In the genomic region with DNA sequence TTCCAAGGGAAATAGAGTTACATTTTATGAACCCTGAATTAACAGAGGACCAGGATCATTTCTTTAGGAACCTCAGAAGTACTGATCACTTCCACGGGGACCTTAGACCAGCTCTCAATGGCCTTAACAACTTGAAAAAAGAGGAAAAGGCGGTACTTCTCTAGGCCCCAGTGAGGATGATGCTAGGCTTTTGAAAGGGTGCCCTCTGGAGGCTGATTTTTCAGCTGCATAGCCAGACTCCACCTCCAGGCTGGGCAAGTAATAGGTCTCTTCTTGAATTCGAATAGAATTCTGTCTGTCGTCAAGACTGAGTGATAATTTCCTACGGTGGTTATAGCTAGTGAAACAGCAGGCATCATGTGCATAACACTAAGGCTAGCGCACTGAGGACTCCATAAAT, we compare ENCODE assay signal across 8 mouse cellular contexts.
DNase-seq lines count a peak whose midpoint lies in the region; ATAC-seq and TF ChIP-seq lines count a peak whose summit lies in the region.

No protein-coding gene starts in this region.

- no peaks in the 10 kb centered on the region for H3K27me3 ChIP-seq in heart, postnatal 0 days (ENCODE audit: control insufficient read depth, insufficient read depth, low read length)

- TF ChIP-seq CTCF in heart, postnatal 0 days (IDR thresholded peaks at IDR 0.05; ENCODE audit: low read depth), result peak; percentile 68
- TF ChIP-seq CTCF in lung, adult 2 months (IDR thresholded peaks at IDR 0.05; ENCODE audit: insufficient read depth, low read length), result peak; percentile 61

- no peak overlapping the region for H3K27ac ChIP-seq in heart, postnatal 0 days (ENCODE audit: low read depth)

- 26% methylated on average over 6 of the region's 6 CpGs for WGBS in heart, postnatal 0 days
- 25% methylated on average over 6 of the region's 6 CpGs for WGBS in lung, adult 2 months

- peak; percentile 10 to 39 for DNase-seq in CD8-positive naive resting alpha-beta T cell, adult 2 months (ENCODE audit: low read depth in 2 of 2, low spot score in 2 of 2)
- peak; percentile 42 for DNase-seq in adrenal gland, adult 2 months
- peak; percentile 67 for DNase-seq in embryo, embryonic 11 days
- DNase-seq in heart, postnatal 0 days (ENCODE audit: low spot score), result no peak
- DNase-seq in layer of hippocampus, adult 11-12 months (ENCODE audit: low spot score), result peak; percentile 74
- DNase-seq in lung, adult 2 months, result peak; percentile 28
- DNase-seq in ovary, postnatal 36 days (ENCODE audit: low spot score), result peak; percentile 41
- peak; percentile 74 for DNase-seq in thymus, postnatal 4 days

- H3K4me2 ChIP-seq in heart, postnatal 0 days (ENCODE audit: low read depth, low read length), result no peak overlapping the region

- H3K9me3 ChIP-seq in heart, postnatal 0 days (replicated peaks; ENCODE audit: control insufficient read depth, low read length), result no peaks in the 10 kb centered on the region

- H3K36me3 ChIP-seq in heart, postnatal 0 days (replicated peaks; ENCODE audit: control insufficient read depth, insufficient read depth, low read length), result no peaks in the 10 kb centered on the region

- TF ChIP-seq POLR2A in lung, adult 2 months (IDR thresholded peaks at IDR 0.05; ENCODE audit: borderline replicate concordance, extremely low read depth, low read depth, low read length), result no peak

- no peak for TF ChIP-seq EP300 in heart, postnatal 0 days (IDR thresholded peaks at IDR 0.05; ENCODE audit: low read depth)

- H3K4me3 ChIP-seq in heart, postnatal 0 days (ENCODE audit: low read depth, low read length), result no peak overlapping the region
- H3K4me3 ChIP-seq in lung, adult 2 months (replicated peaks; ENCODE audit: extremely low read depth, low read depth, low read length), result no peak overlapping the region

- H3K4me1 ChIP-seq in heart, postnatal 0 days (ENCODE audit: control insufficient read depth, insufficient read depth), result no peaks in the 10 kb centered on the region
- H3K4me1 ChIP-seq in lung, adult 2 months (ENCODE audit: control insufficient read depth, insufficient read depth, low read length), result no peaks in the 10 kb centered on the region

- no peak overlapping the region for H3K9ac ChIP-seq in heart, postnatal 0 days (replicated peaks; ENCODE audit: low read depth, low read length)

- no peak for ATAC-seq in heart, postnatal 0 days (ENCODE audit: insufficient read depth, low read depth)
